Mouse (Mus musculus) bone marrow macrophage, adult 2 months (primary cell): ENCODE measurements around the gene Amh. TPM values are rescaled to one million over a fixed set of nuclear protein-coding genes. Genes with fewer than 3 reads are reported as not detected.
"Not testable (repeated sequence)": the region's sequence is repeated elsewhere in the genome, so short reads cannot be mapped to it uniquely, and the experiment has no call there.

Experiments
- H3K27ac ChIP-seq: 2 replicates; pipeline ENCODE4 v1.5.1; 2012; ENCODE audit warnings: low read depth, low read length; ENCODE audit not compliant: insufficient read depth
- H3K4me1 ChIP-seq: 2 replicates; pipeline ENCODE4 v1.6.1; 2012; ENCODE audit warnings: low read length; ENCODE audit not compliant: control insufficient read depth, insufficient read depth
- H3K4me3 ChIP-seq: 2 replicates; pipeline ENCODE4 v1.5.1; 2012; ENCODE audit warnings: mild to moderate bottlenecking, low read length, moderate library complexity; ENCODE audit not compliant: insufficient read depth
- CTCF ChIP-seq: IDR thresholded peaks from 2 replicates; pipeline ENCODE4 v1.5.1; 2012; ENCODE audit warnings: low read depth, mild to moderate bottlenecking, low read length, moderate library complexity
- POLR2A ChIP-seq: IDR thresholded peaks from 2 replicates; pipeline ENCODE4 v1.6.1; 2012; ENCODE audit warnings: mild to moderate bottlenecking, low read depth, low read length, borderline replicate concordance
- polyA plus RNA-seq: library from polyadenylated mRNA; stranded (reverse); fragments of >200 nt; gene quantifications from 2 replicates; pipeline ENCODE4 v1.2.4, GENCODE M21; 2012; ENCODE audit not compliant: missing spikeins, insufficient read depth, insufficient read length

The Amh gene
- polyA plus RNA-seq, 1 experiment: not detected

GRCm38 (mm10) chr10:80806341-80807056 is 1.5 kb downstream of the Amh start:
- peak overlapping the region; percentile 69 for H3K4me3 ChIP-seq
- TF ChIP-seq CTCF (no peak), POLR2A (no peak)
- peaks cover 4% of the 10 kb centered on the region; the same call in 1 of the 2 replicates for H3K4me1 ChIP-seq
- H3K27ac ChIP-seq: no peak overlapping the region

- Histone ChIP-seq H3K4me3 (peak overlapping the region; percentile 69), H3K4me1 (peaks cover 2% of the 10 kb centered on the region; the same call in 1 of the 2 replicates), H3K27ac (peak overlapping the region; percentile 46; the same call in 1 of the 2 replicates)
- TF ChIP-seq POLR2A (no peak), CTCF (no peak)
Measured at GRCm38 (mm10) chr10:80807057-80807627, 2.1 kb downstream of the Amh start.

- Histone ChIP-seq H3K4me3 (no peak overlapping the region), H3K4me1 (peaks cover 8% of the 10 kb centered on the region), H3K27ac (no peak overlapping the region)
- TF ChIP-seq CTCF (no peak), POLR2A (no peak)
Measured at GRCm38 (mm10) chr10:80808099-80808984, 3.3 kb downstream of the Amh start.

GRCm38 (mm10) chr10:80808985-80809632 is 4.1 kb downstream of the Amh start:
- H3K4me3 ChIP-seq: no peak overlapping the region
- peaks cover 8% of the 10 kb centered on the region for H3K4me1 ChIP-seq
- no peak for TF ChIP-seq POLR2A
- no peak for TF ChIP-seq CTCF
- no peak overlapping the region for H3K27ac ChIP-seq

- no peak for TF ChIP-seq CTCF
- TF ChIP-seq POLR2A: no peak
Measured at GRCm38 (mm10) chr10:80810084-80810483, 5.0 kb downstream of the Amh start.

GRCm38 (mm10) chr10:80812391-80813041 is 7.5 kb downstream of the Amh start:
- H3K27ac ChIP-seq: no peak overlapping the region
- no peak overlapping the region for H3K4me3 ChIP-seq
- H3K4me1 ChIP-seq: peaks cover 8% of the 10 kb centered on the region
- TF ChIP-seq CTCF (no peak), POLR2A (no peak)

More at GRCm38 (mm10) chr10:80810084-80810483, 5.0 kb downstream of the Amh start:
- peaks cover 8% of the 10 kb centered on the region for H3K4me1 ChIP-seq
- no peak overlapping the region for H3K4me3 ChIP-seq
- H3K27ac ChIP-seq: no peak overlapping the region

GRCm38 (mm10) chr10:80813366-80813765 is 8.3 kb downstream of the Amh start, which contains the start of gene Jsrp1:
TSS of gene Jsrp1 (minus strand) at chr10:80813498.
- H3K4me1 ChIP-seq: peaks cover 6% of the 10 kb centered on the region; the same call in 1 of the 2 replicates
- TF ChIP-seq POLR2A (no peak), CTCF (no peak)
- H3K4me3 ChIP-seq: no peak within 1 kb of the TSS
- H3K27ac ChIP-seq: no peak within 1 kb of the TSS

GRCm38 (mm10) chr10:80814800-80815199 is 9.8 kb downstream of the Amh start:
- TF ChIP-seq POLR2A (no peak), CTCF (no peak)
- H3K27ac ChIP-seq: no peak overlapping the region
- peaks cover 6% of the 10 kb centered on the region; the same call in 1 of the 2 replicates for H3K4me1 ChIP-seq
- H3K4me3 ChIP-seq: no peak overlapping the region

GRCm38 (mm10) chr10:80816303-80816702 is 11.3 kb downstream of the Amh start:
- H3K27ac ChIP-seq, H3K4me3 ChIP-seq, H3K4me1 ChIP-seq: not testable (repeated sequence)
